5 mouse cellular contexts compared by ENCODE assay signal in genomic region chr6:137446116-137446515, GRCm38 (mm10).
DNase-seq lines count a peak whose midpoint lies in the region; ATAC-seq and TF ChIP-seq lines count a peak whose summit lies in the region.
"Not testable (repeated sequence)": the region's sequence is repeated elsewhere in the genome, so short reads cannot be mapped to it uniquely, and the experiment has no call there.

No protein-coding gene starts in this region.

- not testable (repeated sequence) for H3K9me3 ChIP-seq in forebrain, embryonic 16.5 days (ENCODE audit: control insufficient read depth, low read length); midbrain, postnatal 0 days (ENCODE audit: low read length)

- not testable (repeated sequence) for H3K4me2 ChIP-seq in forebrain, embryonic 16.5 days (ENCODE audit: low read length); midbrain, postnatal 0 days (ENCODE audit: low read depth, low read length, poor library complexity, severe bottlenecking)

- not testable (repeated sequence) for H3K27ac ChIP-seq in cerebellum, adult 2 months (ENCODE audit: insufficient read depth, low read length); forebrain, embryonic 16.5 days (ENCODE audit: low read length); midbrain, postnatal 0 days (ENCODE audit: low read depth, low read length)

- not testable (repeated sequence) for TF ChIP-seq CTCF in cerebellum, adult 2 months (IDR thresholded peaks at IDR 0.05; ENCODE audit: borderline replicate concordance, insufficient read depth, low read depth, low read length); midbrain, postnatal 0 days (IDR thresholded peaks at IDR 0.05)

- not testable (repeated sequence) for TF ChIP-seq POLR2A in cerebellum, adult 2 months (IDR thresholded peaks at IDR 0.05; ENCODE audit: borderline replicate concordance, insufficient read depth, low read length)

- not testable (repeated sequence) for H3K9ac ChIP-seq in forebrain, embryonic 16.5 days (replicated peaks; ENCODE audit: low read depth, low read length); midbrain, postnatal 0 days (replicated peaks; ENCODE audit: low read length, poor library complexity, severe bottlenecking)

- DNase-seq in brain, adult 2 months (ENCODE audit: low read depth, low spot score), result peak; percentile 39
- peak; percentile 26 to 70 for DNase-seq in cerebellum, adult 2 months
- peak; percentile 66 to 74 for DNase-seq in cerebellum, postnatal 10 days
- DNase-seq in midbrain, postnatal 0 days (ENCODE audit: low spot score), result peak; percentile 46

- H3K27me3 ChIP-seq in cerebellum, adult 2 months (ENCODE audit: control insufficient read depth, insufficient read depth, low read length); forebrain, embryonic 16.5 days (replicated peaks; ENCODE audit: control insufficient read depth, insufficient read depth, low read length); midbrain, postnatal 0 days (ENCODE audit: insufficient read depth, low read length): not testable (repeated sequence)

- H3K36me3 ChIP-seq in forebrain, embryonic 16.5 days (ENCODE audit: control insufficient read depth, insufficient read depth), result peaks cover 12% of the 10 kb centered on the region
- peaks cover 41% of the 10 kb centered on the region for H3K36me3 ChIP-seq in midbrain, postnatal 0 days (ENCODE audit: insufficient read depth, low read length)

- WGBS in cerebellum, adult 2 months, result 10% methylated on average over 7 of the region's 7 CpGs
- 72% methylated on average over 6 of the region's 7 CpGs for WGBS in forebrain, embryonic 16.5 days
- WGBS in midbrain, postnatal 0 days, result 97% methylated on average over 6 of the region's 7 CpGs

- not testable (repeated sequence) for H3K4me3 ChIP-seq in cerebellum, adult 2 months (replicated peaks; ENCODE audit: insufficient read depth, low read depth, low read length); forebrain, embryonic 16.5 days (replicated peaks; ENCODE audit: low read length); midbrain, postnatal 0 days (ENCODE audit: low read depth, low read length)

- peak; percentile 57; the same call in 1 of the 2 replicates for ATAC-seq in forebrain, embryonic 16.5 days
- ATAC-seq in midbrain, postnatal 0 days (ENCODE audit: low FRiP score), result not testable (repeated sequence)

- not testable (repeated sequence) for H3K4me1 ChIP-seq in cerebellum, adult 2 months (ENCODE audit: control insufficient read depth, insufficient read depth, low read length); forebrain, embryonic 16.5 days (replicated peaks; ENCODE audit: control insufficient read depth, insufficient read depth, low read length); midbrain, postnatal 0 days (ENCODE audit: insufficient read depth, low read length)
